Mouse (Mus musculus) adipocyte (in vitro differentiated cells): Measurements from ENCODE around the gene Fam171b.

Experiments
- DNase-seq: peaks from one replicate; pipeline ENCODE4 v3.0.0-alpha.2; 2016; ENCODE audit warnings: low spot score

Fam171b gene

GRCm38 (mm10) chr2:83893701-83894100 lies 81.3 kb downstream of the Fam171b start:
- DNase-seq, result peak; percentile 1

DNA sequence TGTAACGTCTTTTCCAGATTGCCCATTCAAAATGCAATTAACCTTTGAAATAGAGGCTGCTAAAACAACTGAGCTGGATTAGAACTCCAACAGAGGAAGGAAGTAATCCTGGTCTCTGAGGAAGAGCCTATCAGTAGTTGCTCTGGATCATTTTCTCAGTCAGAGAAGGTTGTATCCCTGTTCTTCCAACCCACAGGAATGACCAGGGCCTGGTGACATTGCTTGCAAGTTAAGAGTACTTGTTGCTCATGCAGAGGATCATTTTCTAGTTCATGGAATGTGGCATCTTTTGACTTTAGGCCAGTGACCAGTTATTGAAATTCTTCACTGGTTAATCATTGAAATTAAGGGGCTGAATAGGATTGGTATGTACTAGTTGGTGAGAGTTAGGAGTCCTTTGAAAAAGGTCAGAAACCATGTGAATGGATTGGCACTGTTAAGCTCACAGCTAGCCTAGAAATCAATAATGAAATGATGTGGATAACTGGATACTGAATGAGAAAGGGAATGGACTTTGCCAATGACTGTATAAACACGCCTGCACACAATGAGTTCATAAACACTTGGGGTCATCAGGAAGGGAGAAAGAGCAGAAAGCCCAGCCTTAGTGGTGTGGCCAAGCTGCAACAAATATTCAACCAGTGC lies 89.6 kb downstream of the Fam171b start:
- no peak for DNase-seq

DNA sequence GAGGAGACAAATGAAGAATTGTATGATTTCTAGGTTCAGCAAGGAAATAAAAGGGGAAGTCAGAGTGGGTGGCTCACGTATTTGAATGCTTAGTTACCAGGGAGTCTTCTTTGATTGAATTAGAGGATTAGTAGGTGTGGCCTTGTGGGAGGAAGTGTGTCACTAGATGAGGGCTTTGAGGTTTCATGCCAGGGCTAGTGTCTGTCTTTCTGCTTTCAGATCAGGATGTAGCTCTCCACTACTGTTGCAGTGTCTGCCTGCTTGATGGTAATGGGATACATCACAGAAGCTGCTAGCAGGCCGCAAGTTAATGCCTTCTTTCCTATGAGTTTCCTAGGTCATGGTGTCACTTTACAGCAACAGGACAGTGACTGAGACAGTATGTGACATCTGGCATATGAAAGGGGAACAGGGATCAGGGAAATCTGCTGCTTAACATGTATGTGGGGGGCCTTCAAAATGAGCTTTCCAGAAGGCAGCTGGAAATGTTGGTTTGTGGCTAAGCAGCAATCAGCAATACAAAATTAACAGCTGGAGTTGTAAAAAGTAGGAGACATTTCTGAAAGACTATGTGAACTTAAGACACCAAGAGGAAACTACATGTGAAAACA lies 117.1 kb downstream of the Fam171b start:
- no peak for DNase-seq
